Mouse (Mus musculus) intestine, postnatal 0 days (tissue): ENCODE measurements at regions not wholly inside any gene's neighbourhood (a gene's known extent, or its start where the extent isn't known, plus 50 kb on each side); places are given as distances from the start of the nearest gene placed in this dataset.

Source experiments
- ATAC-seq: fragments of 200-750 bp; cut with Nextera tagmentation; 2 replicates; pipeline ENCODE4 v1.8.0; 2017; ENCODE audit warnings: mild to moderate bottlenecking, moderate TSS enrichment, moderate library complexity
- H3K27ac ChIP-seq: fragments of 300-500 bp; sonication (generic); 2 replicates; pipeline ENCODE4 v1.5.1; 2014; ENCODE audit warnings: mild to moderate bottlenecking, low read depth, low read length, moderate library complexity
- H3K27me3 ChIP-seq: fragments of 300-500 bp; sonication (generic); replicated peaks from 2 replicates; pipeline ENCODE4 v1.6.1; 2014; ENCODE audit warnings: low read length, mixed read lengths; ENCODE audit not compliant: control insufficient read depth, insufficient read depth
- H3K36me3 ChIP-seq: fragments of 300-500 bp; sonication (generic); 2 replicates; pipeline ENCODE4 v1.6.1; 2014; ENCODE audit warnings: mild to moderate bottlenecking, moderate library complexity; ENCODE audit not compliant: control insufficient read depth, insufficient read depth
- H3K4me1 ChIP-seq: fragments of 300-500 bp; sonication (generic); replicated peaks from 2 replicates; pipeline ENCODE4 v1.6.1; 2014; ENCODE audit warnings: antibody characterized with exemption, low read length, mixed read lengths; ENCODE audit not compliant: control insufficient read depth, insufficient read depth
- H3K4me2 ChIP-seq: fragments of 300-500 bp; sonication (generic); replicated peaks from 2 replicates; pipeline ENCODE4 v1.6.1; 2014; ENCODE audit warnings: low read depth, mild to moderate bottlenecking, moderate library complexity
- H3K4me3 ChIP-seq: fragments of 300-500 bp; sonication (generic); 2 replicates; pipeline ENCODE4 v1.5.1; 2014; ENCODE audit warnings: low read depth, low read length
- H3K9ac ChIP-seq: fragments of 300-500 bp; sonication (generic); 2 replicates; pipeline ENCODE4 v1.6.1; 2014; ENCODE audit warnings: mild to moderate bottlenecking, low read depth, low read length
- H3K9me3 ChIP-seq: fragments of 300-500 bp; sonication (generic); 2 replicates; pipeline ENCODE4 v1.6.1; 2016; ENCODE audit warnings: mixed run types; ENCODE audit not compliant: control insufficient read depth
- CTCF ChIP-seq: sonication (generic); IDR thresholded peaks from 2 replicates; pipeline ENCODE4 v1.5.1; 2016; ENCODE audit warnings: low read depth, mild to moderate bottlenecking, control low read depth, antibody characterized with exemption, moderate library complexity
- WGBS: fragments of 180-500 bp; shearing (Covaris S2); extraction: QIAGEN DNeasy Blood & Tissue Kit; methylation state at CpG from one replicate; pipeline ENCODE4 v1.1.7; 2014; 5-methylcytosine and 5-hydroxymethylcytosine counted together

GRCm38 (mm10) chr14:13146959-13147535 lies 137.5 kb upstream of the Synpr start:
- WGBS, result 78% methylated on average over 4 of the region's 4 CpGs

GRCm38 (mm10) chr14:13149617-13150016 lies 135.0 kb upstream of the Synpr start:
- no peak for ATAC-seq
- TF ChIP-seq CTCF, result no peak
- H3K27me3 ChIP-seq, result no peaks in the 10 kb centered on the region
- no peak overlapping the region for H3K9ac ChIP-seq
- no peak overlapping the region for H3K4me3 ChIP-seq
- no peaks in the 10 kb centered on the region for H3K4me1 ChIP-seq
- H3K36me3 ChIP-seq, result no peaks in the 10 kb centered on the region
- H3K9me3 ChIP-seq, result no peaks in the 10 kb centered on the region
- no peak overlapping the region for H3K27ac ChIP-seq
- 81% methylated on average over 1 of the region's 1 CpGs for WGBS
- H3K4me2 ChIP-seq, result no peak overlapping the region

More at GRCm38 (mm10) chr14:13146959-13147535, 137.5 kb upstream of the Synpr start:
- TF ChIP-seq CTCF, result no peak
- no peak overlapping the region for H3K27ac ChIP-seq
- no peaks in the 10 kb centered on the region for H3K4me1 ChIP-seq
- ATAC-seq, result no peak
- no peak overlapping the region for H3K9ac ChIP-seq
- no peaks in the 10 kb centered on the region for H3K27me3 ChIP-seq
- H3K9me3 ChIP-seq, result no peaks in the 10 kb centered on the region
- H3K4me2 ChIP-seq, result no peak overlapping the region
- no peak overlapping the region for H3K4me3 ChIP-seq
- no peaks in the 10 kb centered on the region for H3K36me3 ChIP-seq

DNA sequence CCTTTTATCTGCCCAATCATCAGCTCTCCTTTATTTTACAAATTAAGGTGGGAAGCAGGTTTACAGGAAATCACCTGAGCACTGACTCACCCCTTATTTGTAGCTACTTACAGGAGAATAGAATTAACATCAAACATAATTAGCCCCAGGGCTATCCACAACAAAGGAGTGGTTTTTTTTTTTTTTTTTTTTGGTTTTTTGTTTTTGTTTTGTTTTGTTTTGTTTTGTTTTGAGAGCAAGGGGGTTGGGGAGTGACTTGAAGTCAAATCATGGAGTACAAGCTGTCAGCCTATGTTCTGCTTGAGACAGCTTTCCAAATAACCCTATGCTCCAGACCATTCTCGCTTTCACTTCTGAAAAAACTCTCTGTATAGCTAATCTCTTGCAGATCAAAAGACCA lies 132.9 kb upstream of the Synpr start:
- Histone ChIP-seq H3K36me3 (no peaks in the 10 kb centered on the region), H3K27me3 (no peaks in the 10 kb centered on the region), H3K27ac (no peak overlapping the region), H3K9ac (no peak overlapping the region), H3K4me2 (no peak overlapping the region), H3K9me3 (no peaks in the 10 kb centered on the region), H3K4me3 (no peak overlapping the region), H3K4me1 (no peaks in the 10 kb centered on the region)
- TF ChIP-seq CTCF, result no peak
- no peak for ATAC-seq
- WGBS, result 85% methylated on average over 1 of the region's 1 CpGs

DNA sequence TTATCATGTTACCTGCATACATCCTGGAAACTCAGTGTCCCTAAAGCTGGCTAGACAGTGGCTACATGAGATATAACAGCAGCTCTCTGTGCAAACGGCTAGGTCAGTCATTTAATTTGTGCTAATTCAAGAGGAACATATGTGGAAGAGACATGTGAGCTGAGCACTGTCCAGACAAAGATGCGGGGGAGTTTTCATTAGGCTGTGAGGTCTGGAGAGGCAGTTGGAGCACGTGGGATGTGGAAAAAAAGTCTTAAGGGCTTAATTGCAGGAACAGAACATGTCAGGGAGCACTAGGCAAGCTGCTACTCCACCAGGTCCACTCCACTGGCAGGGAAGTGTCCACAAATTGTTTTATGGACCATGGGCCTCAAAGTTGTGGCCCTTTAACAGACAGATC lies 108.4 kb upstream of the Synpr start:
- no peak overlapping the region for H3K9ac ChIP-seq
- no peak overlapping the region for H3K27ac ChIP-seq
- no peak for ATAC-seq
- TF ChIP-seq CTCF, result no peak
- no peaks in the 10 kb centered on the region for H3K9me3 ChIP-seq
- H3K4me2 ChIP-seq, result no peak overlapping the region
- WGBS, result 61% methylated on average over 3 of the region's 3 CpGs
- H3K4me1 ChIP-seq, result no peaks in the 10 kb centered on the region
- H3K4me3 ChIP-seq, result no peak overlapping the region
- no peaks in the 10 kb centered on the region for H3K36me3 ChIP-seq
- H3K27me3 ChIP-seq, result no peaks in the 10 kb centered on the region

DNA sequence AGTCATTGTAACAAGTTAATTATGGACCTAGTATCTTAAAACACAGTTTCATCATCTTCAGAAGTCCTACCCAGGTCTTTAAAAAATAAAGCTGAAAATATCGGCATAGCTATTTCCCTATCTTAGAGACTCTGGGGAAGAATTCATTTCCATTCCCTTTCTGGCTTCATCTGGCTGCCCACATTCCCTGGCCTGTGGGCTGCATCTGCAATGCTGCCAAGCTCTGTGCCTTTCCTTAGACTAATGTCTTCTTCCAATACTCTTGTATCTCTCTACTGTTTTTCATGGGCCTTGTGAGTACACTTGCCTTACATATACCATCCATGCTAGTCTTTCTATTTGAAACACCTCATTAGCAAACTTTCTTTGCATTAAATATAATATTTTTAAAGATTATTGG lies 106.7 kb upstream of the Synpr start:
- H3K27me3 ChIP-seq, result no peaks in the 10 kb centered on the region
- ATAC-seq, result no peak
- H3K9me3 ChIP-seq, result no peaks in the 10 kb centered on the region
- TF ChIP-seq CTCF, result no peak
- H3K9ac ChIP-seq, result no peak overlapping the region
- no peaks in the 10 kb centered on the region for H3K36me3 ChIP-seq
- H3K4me1 ChIP-seq, result no peaks in the 10 kb centered on the region
- whole genome bisulfite sequencing, result 93% methylated on average over 1 of the region's 1 CpGs
- no peak overlapping the region for H3K4me3 ChIP-seq
- H3K27ac ChIP-seq, result no peak overlapping the region
- no peak overlapping the region for H3K4me2 ChIP-seq

- Histone ChIP-seq H3K9me3 (no peaks in the 10 kb centered on the region), H3K27ac (no peak overlapping the region), H3K4me2 (no peak overlapping the region), H3K27me3 (no peaks in the 10 kb centered on the region), H3K4me3 (no peak overlapping the region), H3K36me3 (no peaks in the 10 kb centered on the region), H3K9ac (no peak overlapping the region), H3K4me1 (no peaks in the 10 kb centered on the region)
- 58% methylated on average over 1 of the region's 1 CpGs for WGBS
- ATAC-seq, result no peak
- no peak for TF ChIP-seq CTCF
Observed at GRCm38 (mm10) chr14:13190801-13191200, 93.8 kb upstream of the Synpr start.

DNA sequence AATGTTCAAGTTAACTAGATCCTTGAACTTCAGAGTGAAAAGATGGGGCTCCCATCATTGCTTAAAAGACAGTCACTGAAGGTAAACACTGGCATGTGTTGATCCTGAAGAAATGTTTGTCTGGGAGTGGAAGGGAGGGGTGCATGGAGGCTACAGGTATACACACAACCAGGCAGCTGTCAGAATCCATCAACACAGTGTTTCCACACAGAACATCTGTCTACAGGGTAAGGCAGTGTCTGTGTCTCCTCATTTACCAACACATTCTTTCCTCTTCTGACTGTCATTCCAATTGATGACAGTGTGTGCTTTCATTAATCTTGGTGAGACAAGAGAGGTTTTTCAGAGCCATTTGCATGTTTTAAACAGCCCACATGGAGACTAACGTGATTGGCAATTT lies 91.8 kb upstream of the Synpr start:
- Histone ChIP-seq H3K27me3 (no peaks in the 10 kb centered on the region), H3K4me2 (no peak overlapping the region)
- ATAC-seq, result no peak

More for the DNA sequence above, 91.8 kb upstream of the Synpr start:
- Histone ChIP-seq H3K4me1 (no peaks in the 10 kb centered on the region), H3K4me3 (no peak overlapping the region), H3K9me3 (no peaks in the 10 kb centered on the region), H3K27ac (no peak overlapping the region), H3K36me3 (no peaks in the 10 kb centered on the region), H3K9ac (no peak overlapping the region)
- no peak for TF ChIP-seq CTCF
- WGBS, result 57% methylated on average over 1 of the region's 1 CpGs
